Mouse (Mus musculus) C2C12 (cell line): ENCODE data around the gene Cep89. TPM values are rescaled to one million over a fixed set of nuclear protein-coding genes. Genes with fewer than 3 reads are reported as not detected.

Experiments
- H3K27me3 ChIP-seq: one replicate; pipeline ENCODE4 v1.6.1; 2011; ENCODE audit not compliant: control insufficient read depth, insufficient read depth, insufficient read length
- H3K36me3 ChIP-seq: one replicate; pipeline ENCODE4 v1.6.1; 2011; ENCODE audit not compliant: control insufficient read depth, insufficient read depth
- H3K4me3 ChIP-seq: one replicate; pipeline ENCODE4 v1.5.1; 2011; ENCODE audit warnings: mild to moderate bottlenecking, control low read depth; ENCODE audit not compliant: poor library complexity, insufficient read depth, severe bottlenecking
- H3K79me2 ChIP-seq: one replicate; pipeline ENCODE4 v1.6.1; 2011; ENCODE audit not compliant: control insufficient read depth, insufficient read depth
- H3K79me3 ChIP-seq: one replicate; pipeline ENCODE4 v1.6.1; 2011; ENCODE audit warnings: low read depth, control low read depth
- H3ac ChIP-seq: one replicate; pipeline ENCODE3; 2011; ENCODE audit warnings: low read depth; ENCODE audit not compliant: control insufficient read depth, insufficient read length
- CEBPB ChIP-seq: IDR thresholded peaks from one replicate; pipeline ENCODE4 v1.6.1; 2011; ENCODE audit warnings: low read depth, mild to moderate bottlenecking, control low read depth, moderate library complexity
- CTCF ChIP-seq: IDR thresholded peaks from one replicate; pipeline ENCODE4 v1.5.1; 2011; ENCODE audit not compliant: control insufficient read depth, insufficient read depth, insufficient read length
- FOSL1 ChIP-seq: IDR thresholded peaks from one replicate; pipeline ENCODE4 v1.8.0; 2011; ENCODE audit warnings: mild to moderate bottlenecking, low read length; ENCODE audit not compliant: poor library complexity, insufficient read depth, severe bottlenecking
- MAX ChIP-seq: IDR thresholded peaks from one replicate; pipeline ENCODE4 v1.6.1; 2011; ENCODE audit warnings: mild to moderate bottlenecking, control low read depth
- MYOD1 ChIP-seq: IDR thresholded peaks from one replicate; pipeline ENCODE4 v1.6.1; 2011; ENCODE audit warnings: low read depth; ENCODE audit not compliant: control insufficient read depth, insufficient read length
- MYOG ChIP-seq: IDR thresholded peaks from one replicate; pipeline ENCODE4 v1.6.1; 2011; ENCODE audit not compliant: control insufficient read depth, insufficient read length; ENCODE audit errors: extremely low read depth
- USF1 ChIP-seq: IDR thresholded peaks from one replicate; pipeline ENCODE4 v1.6.1; 2011; ENCODE audit warnings: low read depth, mild to moderate bottlenecking, control low read depth, moderate library complexity
- polyA plus RNA-seq: library from polyadenylated mRNA; unstranded; fragments of >200 nt; fragmentation: generic; extraction: Trizol; gene quantifications from one replicate; pipeline ENCODE4 v1.2.1, GENCODE M21; 2012; ENCODE audit warnings: missing spikeins

The Cep89 gene
- polyA plus RNA-seq, 1 experiment: 20.5 TPM

GRCm38 (mm10) chr7:35371096-35371495 is 25.7 kb upstream of the Cep89 start:
- TF ChIP-seq USF1 (no peak), FOSL1 (no peak), MYOG (no peak), CTCF (no peak), MYOD1 (no peak), MAX (no peak), CEBPB (no peak)
- Histone ChIP-seq H3ac (no peak overlapping the region), H3K79me3 (no peaks in the 10 kb centered on the region), H3K4me3 (no peak overlapping the region), H3K79me2 (no peaks in the 10 kb centered on the region), H3K27me3 (no peaks in the 10 kb centered on the region), H3K36me3 (no peaks in the 10 kb centered on the region)

GRCm38 (mm10) chr7:35372483-35373017 is 24.3 kb upstream of the Cep89 start:
- TF ChIP-seq CEBPB (no peak), MAX (no peak), MYOG (no peak), CTCF (no peak), MYOD1 (no peak), USF1 (no peak), FOSL1 (no peak)
- no peaks in the 10 kb centered on the region for H3K27me3 ChIP-seq

GRCm38 (mm10) chr7:35373146-35373989 is 23.5 kb upstream of the Cep89 start:
- Histone ChIP-seq H3K4me3 (no peak overlapping the region), H3ac (no peak overlapping the region), H3K27me3 (no peaks in the 10 kb centered on the region), H3K79me3 (no peaks in the 10 kb centered on the region), H3K36me3 (no peaks in the 10 kb centered on the region), H3K79me2 (no peaks in the 10 kb centered on the region)
- no peak for TF ChIP-seq MYOD1

More at GRCm38 (mm10) chr7:35372483-35373017, 24.3 kb upstream of the Cep89 start:
- no peaks in the 10 kb centered on the region for H3K36me3 ChIP-seq
- H3ac ChIP-seq: no peak overlapping the region
- H3K79me3 ChIP-seq: no peaks in the 10 kb centered on the region
- no peak overlapping the region for H3K4me3 ChIP-seq
- no peaks in the 10 kb centered on the region for H3K79me2 ChIP-seq

DNA sequence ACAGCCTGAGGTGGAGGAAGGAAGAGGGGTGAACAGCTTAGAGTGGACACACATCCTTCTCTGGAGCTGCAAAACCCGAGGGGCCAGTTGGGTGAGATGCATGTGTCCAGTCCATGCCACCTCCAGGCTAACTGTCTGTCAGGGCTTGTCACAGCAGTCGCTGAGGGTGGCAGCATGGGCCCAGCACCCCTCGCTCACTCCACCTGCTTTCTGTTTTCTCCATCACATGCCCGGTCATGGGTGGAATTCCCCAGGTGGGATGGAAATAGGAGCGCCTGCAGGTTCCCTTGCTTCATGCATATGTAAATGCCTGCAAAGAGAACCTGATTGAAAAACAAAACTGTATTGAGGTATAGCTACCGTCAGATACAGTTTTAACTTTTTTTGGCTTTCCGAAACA is 22.6 kb upstream of the Cep89 start:
- Histone ChIP-seq H3K79me3 (no peaks in the 10 kb centered on the region), H3K36me3 (no peaks in the 10 kb centered on the region), H3K4me3 (no peak overlapping the region), H3K79me2 (no peaks in the 10 kb centered on the region), H3ac (no peak overlapping the region), H3K27me3 (no peaks in the 10 kb centered on the region)
- TF ChIP-seq MYOG (no peak), MYOD1 (no peak), CEBPB (no peak), MAX (no peak), USF1 (no peak), FOSL1 (no peak), CTCF (no peak)

GRCm38 (mm10) chr7:35376623-35377022 is 20.2 kb upstream of the Cep89 start:
- H3K79me2 ChIP-seq: no peaks in the 10 kb centered on the region
- H3K36me3 ChIP-seq: no peaks in the 10 kb centered on the region
- H3ac ChIP-seq: no peak overlapping the region
- no peak overlapping the region for H3K4me3 ChIP-seq
- no peaks in the 10 kb centered on the region for H3K79me3 ChIP-seq
- H3K27me3 ChIP-seq: no peaks in the 10 kb centered on the region
- TF ChIP-seq MYOD1: no peak
- TF ChIP-seq USF1: no peak
- no peak for TF ChIP-seq MAX
- TF ChIP-seq MYOG: no peak

GRCm38 (mm10) chr7:35379492-35380119 is 17.2 kb upstream of the Cep89 start:
- H3ac ChIP-seq: no peak overlapping the region
- H3K4me3 ChIP-seq: no peak overlapping the region
- H3K36me3 ChIP-seq: no peaks in the 10 kb centered on the region
- TF ChIP-seq MYOD1 (no peak), MAX (no peak), USF1 (no peak), MYOG (no peak), CEBPB (no peak), FOSL1 (no peak), CTCF (no peak)
- no peaks in the 10 kb centered on the region for H3K27me3 ChIP-seq
- no peaks in the 10 kb centered on the region for H3K79me3 ChIP-seq
- no peaks in the 10 kb centered on the region for H3K79me2 ChIP-seq
